Mouse (Mus musculus) intestine, embryonic 15.5 days (tissue): Measurements from ENCODE around the gene Gsg1l. TPM values are rescaled to one million over a fixed set of nuclear protein-coding genes. Genes with fewer than 3 reads are reported as not detected.

Source experiments
- ATAC-seq: fragments of 200-750 bp; cut with Nextera tagmentation; 2 replicates; pipeline ENCODE4 v1.8.0; 2017; ENCODE audit warnings: moderate TSS enrichment, moderate library complexity
- H3K27ac ChIP-seq: fragments of 300-500 bp; sonication (generic); 2 replicates; pipeline ENCODE4 v1.5.1; 2015; ENCODE audit warnings: mild to moderate bottlenecking, inconsistent platforms
- H3K27me3 ChIP-seq: fragments of 300-500 bp; sonication (generic); replicated peaks from 2 replicates; pipeline ENCODE4 v1.6.1; 2015; ENCODE audit warnings: inconsistent platforms
- H3K36me3 ChIP-seq: fragments of 300-500 bp; sonication (generic); 2 replicates; pipeline ENCODE4 v1.6.1; 2015; ENCODE audit warnings: inconsistent platforms
- H3K4me1 ChIP-seq: fragments of 300-500 bp; sonication (generic); replicated peaks from 2 replicates; pipeline ENCODE4 v1.6.1; 2015; ENCODE audit warnings: inconsistent platforms
- H3K4me2 ChIP-seq: fragments of 300-500 bp; sonication (generic); replicated peaks from 2 replicates; pipeline ENCODE4 v1.6.1; 2015; ENCODE audit warnings: mild to moderate bottlenecking, inconsistent platforms
- H3K4me3 ChIP-seq: fragments of 300-500 bp; sonication (generic); replicated peaks from 2 replicates; pipeline ENCODE4 v1.5.1; 2015; ENCODE audit warnings: inconsistent platforms
- H3K9ac ChIP-seq: fragments of 300-500 bp; sonication (generic); 2 replicates; pipeline ENCODE4 v1.6.1; 2015; ENCODE audit warnings: inconsistent platforms
- H3K9me3 ChIP-seq: fragments of 300-500 bp; sonication (generic); 2 replicates; pipeline ENCODE4 v1.6.1; 2016; ENCODE audit warnings: inconsistent platforms
- WGBS: fragments of 180-500 bp; shearing (Covaris S2); methylation state at CpG from one replicate; pipeline ENCODE4 v1.1.7; 2015; 5-methylcytosine and 5-hydroxymethylcytosine counted together
- polyA plus RNA-seq: library from polyadenylated mRNA; unstranded; fragments of >200 nt; fragmentation: Nextera tagmentation; extraction: Ambion mirVana; gene quantifications from 2 replicates; pipeline ENCODE4 v1.2.1, GENCODE M21; 2015

Gene Gsg1l
- polyA plus RNA-seq, 1 experiment from 2014 or later: 0.67 TPM

DNA sequence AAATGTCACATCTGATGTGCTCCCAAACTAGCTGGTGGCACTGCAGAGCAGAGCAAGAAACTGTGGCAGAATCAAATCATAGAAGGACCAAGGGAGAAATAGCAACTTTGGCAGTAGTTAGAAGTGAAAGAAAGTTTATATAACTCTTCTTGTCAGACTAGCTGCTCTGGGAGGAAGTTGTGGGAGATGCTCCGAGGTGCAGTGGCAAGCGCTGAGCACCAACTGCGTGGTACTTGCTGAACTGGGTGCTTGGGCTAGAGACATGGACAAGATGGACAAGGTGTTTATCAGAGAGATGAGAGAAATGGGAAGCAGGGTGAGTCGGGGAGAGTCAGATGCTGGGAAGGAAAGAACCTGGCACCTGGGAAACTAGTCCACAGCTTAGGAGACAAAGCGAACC is 194.4 kb downstream of the Gsg1l start:
- no peaks in the 10 kb centered on the region for H3K36me3 ChIP-seq
- no peak overlapping the region for H3K27ac ChIP-seq
- no peak overlapping the region for H3K4me2 ChIP-seq
- ATAC-seq: no peak
- WGBS: 82% methylated on average over 5 of the region's 5 CpGs
- no peak overlapping the region for H3K9ac ChIP-seq
- no peaks in the 10 kb centered on the region for H3K4me1 ChIP-seq
- no peaks in the 10 kb centered on the region for H3K9me3 ChIP-seq
- H3K27me3 ChIP-seq: no peaks in the 10 kb centered on the region
- no peak overlapping the region for H3K4me3 ChIP-seq

- WGBS: 51% methylated on average over 4 of the region's 4 CpGs
- ATAC-seq: no peak
- Histone ChIP-seq H3K9me3 (no peaks in the 10 kb centered on the region), H3K4me2 (no peak overlapping the region), H3K27me3 (no peaks in the 10 kb centered on the region), H3K4me3 (no peak overlapping the region), H3K27ac (no peak overlapping the region), H3K36me3 (no peaks in the 10 kb centered on the region), H3K9ac (no peak overlapping the region), H3K4me1 (no peaks in the 10 kb centered on the region)
Measured at GRCm38 (mm10) chr7:125887124-125887523, 195.1 kb downstream of the Gsg1l start.

DNA sequence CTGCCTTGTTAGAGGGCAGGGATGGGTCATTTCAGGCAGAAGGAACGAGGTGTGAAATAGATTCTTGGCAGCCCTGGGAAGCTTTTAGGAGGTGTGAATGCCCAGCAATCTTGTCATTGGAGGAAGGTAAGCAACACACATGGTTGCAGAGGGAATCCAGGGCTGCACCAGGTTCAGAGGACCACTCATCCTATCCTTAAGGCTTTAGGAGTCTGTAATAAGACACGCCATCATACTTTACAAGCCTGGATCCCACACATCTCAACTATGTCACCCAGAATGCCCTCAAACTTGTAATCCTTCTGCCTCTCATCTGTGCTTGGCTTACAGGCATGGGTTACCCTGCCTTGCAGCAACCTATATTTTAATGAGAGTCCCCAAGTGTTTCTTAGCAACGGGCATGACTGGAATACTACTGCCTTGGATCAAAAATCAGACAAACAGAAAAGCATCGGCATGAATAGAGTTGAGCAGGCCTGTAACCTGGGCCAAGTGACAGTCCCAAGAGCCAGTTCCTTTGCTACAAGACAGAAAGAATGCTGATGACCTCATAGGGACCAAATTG is 196.0 kb downstream of the Gsg1l start:
- Histone ChIP-seq H3K27ac (no peak overlapping the region), H3K4me2 (no peak overlapping the region), H3K27me3 (no peaks in the 10 kb centered on the region), H3K36me3 (no peaks in the 10 kb centered on the region), H3K9ac (no peak overlapping the region), H3K9me3 (no peaks in the 10 kb centered on the region), H3K4me1 (no peaks in the 10 kb centered on the region), H3K4me3 (no peak overlapping the region)
- WGBS: 66% methylated on average over 4 of the region's 4 CpGs
- ATAC-seq: no peak

GRCm38 (mm10) chr7:125883232-125883631 is 199.0 kb downstream of the Gsg1l start:
- H3K36me3 ChIP-seq: no peaks in the 10 kb centered on the region
- H3K4me1 ChIP-seq: no peaks in the 10 kb centered on the region
- no peaks in the 10 kb centered on the region for H3K9me3 ChIP-seq
- ATAC-seq: no peak
- WGBS: 84% methylated on average over 2 of the region's 2 CpGs
- H3K9ac ChIP-seq: no peak overlapping the region
- H3K27ac ChIP-seq: no peak overlapping the region
- no peaks in the 10 kb centered on the region for H3K27me3 ChIP-seq
- H3K4me2 ChIP-seq: no peak overlapping the region
- H3K4me3 ChIP-seq: no peak overlapping the region

DNA sequence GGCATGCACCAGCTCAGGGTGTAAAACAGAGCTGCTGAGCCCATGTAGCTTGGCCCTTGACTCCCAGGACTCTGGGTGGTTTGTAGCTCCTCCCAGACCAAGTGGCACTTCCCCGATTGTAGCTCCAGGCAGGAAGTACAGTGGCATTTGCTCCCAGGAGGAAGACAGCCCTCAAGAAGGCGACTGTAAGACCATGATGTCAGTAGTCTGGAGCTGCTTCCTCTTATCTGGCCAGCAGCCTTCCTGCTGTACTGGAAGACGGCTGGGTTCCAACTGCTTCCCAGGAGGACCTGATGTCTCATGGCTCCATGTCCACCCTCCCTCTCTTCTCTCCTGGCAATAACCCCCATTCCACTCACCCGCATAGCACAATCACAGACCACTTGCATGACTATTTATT is 204.2 kb downstream of the Gsg1l start:
- no peak overlapping the region for H3K4me2 ChIP-seq
- H3K36me3 ChIP-seq: no peaks in the 10 kb centered on the region
- no peaks in the 10 kb centered on the region for H3K27me3 ChIP-seq
- ATAC-seq: no peak
- no peak overlapping the region for H3K27ac ChIP-seq
- no peak overlapping the region for H3K9ac ChIP-seq
- H3K4me1 ChIP-seq: no peaks in the 10 kb centered on the region
- H3K9me3 ChIP-seq: no peaks in the 10 kb centered on the region
- WGBS: 59% methylated on average over 4 of the region's 4 CpGs
- no peak overlapping the region for H3K4me3 ChIP-seq

- Histone ChIP-seq H3K9me3 (no peaks in the 10 kb centered on the region), H3K4me1 (peaks cover 6% of the 10 kb centered on the region; the same call in 1 of the 2 replicates), H3K4me3 (no peak overlapping the region), H3K9ac (no peak overlapping the region), H3K36me3 (no peaks in the 10 kb centered on the region), H3K27me3 (no peaks in the 10 kb centered on the region), H3K27ac (no peak overlapping the region), H3K4me2 (no peak overlapping the region)
- WGBS: 72% methylated on average over 6 of the region's 6 CpGs
- ATAC-seq: no peak
Measured at GRCm38 (mm10) chr7:125873971-125874495, 208.2 kb downstream of the Gsg1l start.

- Histone ChIP-seq H3K36me3 (no peaks in the 10 kb centered on the region), H3K27me3 (no peaks in the 10 kb centered on the region), H3K4me3 (no peak overlapping the region), H3K4me2 (no peak overlapping the region), H3K9me3 (no peaks in the 10 kb centered on the region), H3K4me1 (peaks cover 6% of the 10 kb centered on the region; the same call in 1 of the 2 replicates), H3K9ac (no peak overlapping the region), H3K27ac (no peak overlapping the region)
- no peak for ATAC-seq
- 74% methylated on average over 3 of the region's 3 CpGs for WGBS
Measured at GRCm38 (mm10) chr7:125872874-125873273, 209.3 kb downstream of the Gsg1l start.

GRCm38 (mm10) chr7:125872202-125872580 is 210.0 kb downstream of the Gsg1l start:
- 65% methylated on average over 6 of the region's 6 CpGs for WGBS
- ATAC-seq: no peak
- Histone ChIP-seq H3K9me3 (no peaks in the 10 kb centered on the region), H3K27me3 (no peaks in the 10 kb centered on the region), H3K27ac (no peak overlapping the region), H3K36me3 (no peaks in the 10 kb centered on the region), H3K4me1 (peaks cover 6% of the 10 kb centered on the region; the same call in 1 of the 2 replicates), H3K9ac (no peak overlapping the region), H3K4me3 (no peak overlapping the region), H3K4me2 (no peak overlapping the region)

DNA sequence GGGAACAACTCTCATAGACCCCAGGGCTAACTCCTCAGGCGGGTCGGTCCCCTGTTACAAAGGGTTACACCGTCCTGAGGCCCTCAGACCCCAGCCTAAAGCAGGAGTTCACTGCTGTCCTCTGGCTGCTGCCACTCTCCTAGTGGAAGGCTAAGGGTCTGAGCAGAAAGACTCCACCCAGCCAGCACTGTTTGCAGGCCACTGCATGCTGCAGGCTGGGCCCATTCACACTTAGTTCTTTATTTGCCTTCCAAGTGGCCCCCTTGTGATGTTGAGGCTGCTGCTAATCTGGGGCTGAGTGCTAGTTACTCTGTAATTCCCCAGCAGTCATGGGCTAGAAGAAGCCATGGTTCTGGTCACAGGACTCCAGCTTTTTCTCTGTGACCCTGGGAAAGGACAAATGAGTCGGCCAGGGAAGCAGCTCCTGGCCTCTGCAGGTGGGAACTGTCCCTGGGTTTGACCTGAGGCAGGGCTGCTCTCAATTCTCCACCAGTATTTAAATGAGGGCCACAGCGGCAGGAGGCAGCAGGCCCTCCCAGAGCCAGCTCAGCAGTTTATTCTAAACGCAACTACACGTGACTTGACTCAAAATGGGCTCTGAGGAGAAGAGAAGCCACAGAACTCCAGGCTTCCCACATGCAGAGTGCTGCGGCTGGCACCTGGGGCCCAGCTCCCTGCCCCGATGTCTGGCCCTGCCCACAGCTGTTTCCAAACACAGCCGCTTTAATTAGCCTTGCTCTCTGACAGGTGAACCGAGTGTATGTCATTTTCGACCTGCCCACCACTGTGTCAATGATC is 210.6 kb downstream of the Gsg1l start:
- WGBS: 42% methylated on average over 12 of the region's 12 CpGs
- H3K27me3 ChIP-seq: no peaks in the 10 kb centered on the region
- H3K27ac ChIP-seq: no peak overlapping the region
- no peak overlapping the region for H3K4me2 ChIP-seq
- peak; percentile 48 for ATAC-seq
- no peak overlapping the region for H3K4me3 ChIP-seq
- no peak overlapping the region for H3K9ac ChIP-seq
- peaks cover 6% of the 10 kb centered on the region; the same call in 1 of the 2 replicates for H3K4me1 ChIP-seq
- H3K36me3 ChIP-seq: no peaks in the 10 kb centered on the region
- no peaks in the 10 kb centered on the region for H3K9me3 ChIP-seq

GRCm38 (mm10) chr7:125868570-125868969 is 213.6 kb downstream of the Gsg1l start:
- Histone ChIP-seq H3K4me2 (no peak overlapping the region), H3K36me3 (no peaks in the 10 kb centered on the region), H3K4me3 (no peak overlapping the region), H3K9me3 (no peaks in the 10 kb centered on the region), H3K27me3 (no peaks in the 10 kb centered on the region), H3K9ac (no peak overlapping the region), H3K4me1 (peaks cover 11% of the 10 kb centered on the region; the same call in 1 of the 2 replicates), H3K27ac (no peak overlapping the region)
- WGBS: 61% methylated on average over 3 of the region's 3 CpGs
- ATAC-seq: no peak; the same call in 1 of the 2 replicates

DNA sequence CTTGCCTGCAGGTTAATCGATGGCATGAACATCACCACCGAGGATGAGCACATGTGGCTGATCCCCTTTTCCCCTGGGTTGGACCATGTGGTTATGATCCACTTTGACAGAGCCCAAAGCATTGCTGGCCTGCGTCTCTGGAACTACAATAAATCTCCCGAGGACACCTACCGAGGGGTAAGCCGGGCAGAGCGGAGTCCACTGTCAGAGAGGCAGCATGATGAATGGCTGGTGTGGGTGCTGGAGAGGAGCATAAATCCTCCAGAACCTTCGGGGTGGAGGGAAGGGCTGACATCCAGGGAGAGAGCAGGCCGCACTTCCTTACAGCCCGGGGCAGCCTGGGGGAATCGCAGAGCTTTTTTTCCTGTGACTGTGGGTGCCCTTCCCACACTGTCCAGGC is 217.0 kb downstream of the Gsg1l start:
- Histone ChIP-seq H3K27me3 (no peaks in the 10 kb centered on the region), H3K27ac (no peak overlapping the region), H3K4me3 (no peak overlapping the region), H3K9me3 (no peaks in the 10 kb centered on the region), H3K36me3 (no peaks in the 10 kb centered on the region), H3K4me2 (no peak overlapping the region), H3K4me1 (0 out of 2 replicates have a peak, but pooled peaks cover 6% of the 10 kb centered on the region), H3K9ac (no peak overlapping the region)
- WGBS: 33% methylated on average over 11 of the region's 11 CpGs
- peak; percentile 31; the same call in 1 of the 2 replicates for ATAC-seq

GRCm38 (mm10) chr7:125864026-125864425 is 218.2 kb downstream of the Gsg1l start:
- no peak overlapping the region for H3K4me2 ChIP-seq
- H3K4me3 ChIP-seq: no peak overlapping the region
- H3K36me3 ChIP-seq: no peaks in the 10 kb centered on the region
- 43% methylated on average over 1 of the region's 1 CpGs for WGBS
- no peaks in the 10 kb centered on the region for H3K27me3 ChIP-seq
- no peaks in the 10 kb centered on the region for H3K9me3 ChIP-seq
- no peak overlapping the region for H3K27ac ChIP-seq
- 0 out of 2 replicates have a peak, but pooled peaks cover 6% of the 10 kb centered on the region for H3K4me1 ChIP-seq
- H3K9ac ChIP-seq: no peak overlapping the region
- no peak for ATAC-seq
